Mouse (Mus musculus) midbrain, embryonic 16.5 days (tissue): ENCODE data around the gene Zc3hav1. TPM values are rescaled to one million over a fixed set of nuclear protein-coding genes. Genes with fewer than 3 reads are reported as not detected.
A peak's percentile ranks its signal among the peaks of the same experiment; 100 is the strongest.

ENCODE experiments used
- ATAC-seq: fragments of 200-750 bp; cut with Nextera tagmentation; 2 replicates; pipeline ENCODE4 v1.8.0; 2017; ENCODE audit warnings: moderate TSS enrichment
- H3K27ac ChIP-seq: fragments of 300-500 bp; sonication (generic); 2 replicates; pipeline ENCODE4 v1.5.1; 2014; ENCODE audit warnings: mild to moderate bottlenecking, low read length, mixed read lengths
- H3K27me3 ChIP-seq: fragments of 300-500 bp; sonication (generic); 2 replicates; pipeline ENCODE4 v1.6.1; 2014; ENCODE audit warnings: low read depth, low read length, mixed read lengths; ENCODE audit not compliant: control insufficient read depth, insufficient read depth
- H3K36me3 ChIP-seq: fragments of 300-500 bp; sonication (generic); 2 replicates; pipeline ENCODE4 v1.6.1; 2014; ENCODE audit warnings: mild to moderate bottlenecking, low read length, moderate library complexity, mixed read lengths; ENCODE audit not compliant: control insufficient read depth, insufficient read depth
- H3K4me1 ChIP-seq: fragments of 300-500 bp; sonication (generic); 2 replicates; pipeline ENCODE4 v1.6.1; 2014; ENCODE audit warnings: mild to moderate bottlenecking, low read length, mixed read lengths; ENCODE audit not compliant: control insufficient read depth, insufficient read depth
- H3K4me2 ChIP-seq: fragments of 300-500 bp; sonication (generic); 2 replicates; pipeline ENCODE4 v1.6.1; 2014; ENCODE audit warnings: mild to moderate bottlenecking, low read length, mixed read lengths
- H3K4me3 ChIP-seq: fragments of 300-500 bp; sonication (generic); 2 replicates; pipeline ENCODE4 v1.5.1; 2014; ENCODE audit warnings: low read depth, mild to moderate bottlenecking, low read length, moderate library complexity, mixed read lengths
- H3K9ac ChIP-seq: fragments of 300-500 bp; sonication (generic); 2 replicates; pipeline ENCODE4 v1.6.1; 2014; ENCODE audit warnings: low read depth, low read length, mixed read lengths
- H3K9me3 ChIP-seq: fragments of 300-500 bp; sonication (generic); replicated peaks from 2 replicates; pipeline ENCODE4 v1.6.1; 2014; ENCODE audit warnings: mild to moderate bottlenecking, low read length, mixed read lengths; ENCODE audit not compliant: control insufficient read depth, poor library complexity, severe bottlenecking
- WGBS: fragments of 180-500 bp; shearing (Covaris S2); extraction: QIAGEN DNeasy Blood & Tissue Kit; methylation state at CpG from one replicate; pipeline ENCODE4 v1.1.7; 2014; 5-methylcytosine and 5-hydroxymethylcytosine counted together
- polyA plus RNA-seq: library from polyadenylated mRNA; unstranded; fragments of >200 nt; fragmentation: Nextera tagmentation; extraction: Ambion mirVana; gene quantifications from 2 replicates; pipeline ENCODE4 v1.2.1, GENCODE M21; 2015

Gene Zc3hav1
- 1.0 and 1.1 TPM in 2 replicates for polyA plus RNA-seq

GRCm38 (mm10) chr6:38353811-38354722 is at the start of gene Zc3hav1:
TSS of gene Zc3hav1 (minus strand) at chr6:38354603.
- H3K9ac ChIP-seq: peak within 1 kb of the TSS; percentile 41; the same call in 1 of the 2 replicates
- H3K4me1 ChIP-seq: peaks cover 15% of the 10 kb centered on the region
- H3K4me2 ChIP-seq: peak within 1 kb of the TSS; percentile 73
- H3K9me3 ChIP-seq: no peaks in the 10 kb centered on the region
- H3K27ac ChIP-seq: no peak within 1 kb of the TSS
- H3K27me3 ChIP-seq: peaks cover 42% of the 10 kb centered on the region
- under 1% methylated on average over 87 of the region's 87 CpGs for WGBS
- H3K36me3 ChIP-seq: no peaks in the 10 kb centered on the region
- ATAC-seq: peak; percentile 66; the same call in 1 of the 2 replicates
- peak within 1 kb of the TSS; percentile 46 for H3K4me3 ChIP-seq

GRCm38 (mm10) chr6:38389671-38390070 is 35.3 kb upstream of the Zc3hav1 start:
- Histone ChIP-seq H3K4me3 (no peak overlapping the region), H3K36me3 (peaks cover 3% of the 10 kb centered on the region), H3K4me1 (no peaks in the 10 kb centered on the region), H3K9me3 (no peaks in the 10 kb centered on the region), H3K27ac (no peak overlapping the region), H3K4me2 (no peak overlapping the region), H3K27me3 (no peaks in the 10 kb centered on the region), H3K9ac (no peak overlapping the region)
- 78% methylated on average over 3 of the region's 3 CpGs for WGBS
- ATAC-seq: no peak

GRCm38 (mm10) chr6:38381129-38381771 is 26.8 kb upstream of the Zc3hav1 start, which contains the start of gene Ttc26:
TSS of gene Ttc26 (plus strand) at chr6:38381469.
- peak; percentile 95 for ATAC-seq
- Histone ChIP-seq H3K9me3 (no peaks in the 10 kb centered on the region), H3K4me2 (peak within 1 kb of the TSS; percentile 51), H3K36me3 (peaks cover 3% of the 10 kb centered on the region; the same call in 1 of the 2 replicates), H3K4me3 (peak within 1 kb of the TSS; percentile 50), H3K4me1 (peaks cover 8% of the 10 kb centered on the region), H3K27ac (peak within 1 kb of the TSS; percentile 72), H3K9ac (peak within 1 kb of the TSS; percentile 57), H3K27me3 (no peaks in the 10 kb centered on the region)
- under 1% methylated on average over 26 of the region's 26 CpGs for WGBS

GRCm38 (mm10) chr6:38380764-38381128 is 26.3 kb upstream of the Zc3hav1 start:
- ATAC-seq: peak; percentile 50; the same call in 1 of the 2 replicates
- Histone ChIP-seq H3K27ac (peak overlapping the region; percentile 72), H3K27me3 (no peaks in the 10 kb centered on the region), H3K36me3 (no peaks in the 10 kb centered on the region), H3K4me2 (peak overlapping the region; percentile 51), H3K4me1 (peaks cover 8% of the 10 kb centered on the region), H3K9me3 (no peaks in the 10 kb centered on the region), H3K4me3 (peak overlapping the region; percentile 50), H3K9ac (peak overlapping the region; percentile 57)
- WGBS: 2% methylated on average over 4 of the region's 4 CpGs

- no peak overlapping the region for H3K4me3 ChIP-seq
- no peak overlapping the region for H3K27ac ChIP-seq
- H3K4me1 ChIP-seq: no peaks in the 10 kb centered on the region
- no peak overlapping the region for H3K4me2 ChIP-seq
- no peaks in the 10 kb centered on the region for H3K36me3 ChIP-seq
- H3K27me3 ChIP-seq: no peaks in the 10 kb centered on the region
- no peak overlapping the region for H3K9ac ChIP-seq
- no peak for ATAC-seq
- no peaks in the 10 kb centered on the region for H3K9me3 ChIP-seq
- 74% methylated on average over 1 of the region's 1 CpGs for WGBS
These were observed 19.9 kb upstream of the Zc3hav1 start for GRCm38 (mm10) chr6:38374271-38374670.

- WGBS: 82% methylated on average over 3 of the region's 3 CpGs
- Histone ChIP-seq H3K4me3 (no peak overlapping the region), H3K27ac (no peak overlapping the region), H3K27me3 (no peaks in the 10 kb centered on the region), H3K4me1 (no peaks in the 10 kb centered on the region), H3K9ac (no peak overlapping the region), H3K9me3 (no peaks in the 10 kb centered on the region), H3K4me2 (no peak overlapping the region), H3K36me3 (no peaks in the 10 kb centered on the region)
- no peak for ATAC-seq
These were observed 15.5 kb upstream of the Zc3hav1 start for GRCm38 (mm10) chr6:38369945-38370344.

- Histone ChIP-seq H3K27ac (no peak overlapping the region), H3K4me3 (no peak overlapping the region), H3K4me1 (no peaks in the 10 kb centered on the region), H3K9me3 (no peaks in the 10 kb centered on the region), H3K4me2 (no peak overlapping the region), H3K36me3 (no peaks in the 10 kb centered on the region), H3K27me3 (no peaks in the 10 kb centered on the region), H3K9ac (no peak overlapping the region)
- no peak for ATAC-seq
These were observed 9.7 kb upstream of the Zc3hav1 start for GRCm38 (mm10) chr6:38364121-38364520.

GRCm38 (mm10) chr6:38363370-38363769 is 9.0 kb upstream of the Zc3hav1 start:
- Histone ChIP-seq H3K4me1 (no peaks in the 10 kb centered on the region), H3K9ac (no peak overlapping the region), H3K4me2 (no peak overlapping the region), H3K27me3 (no peaks in the 10 kb centered on the region), H3K9me3 (no peaks in the 10 kb centered on the region), H3K27ac (no peak overlapping the region), H3K4me3 (no peak overlapping the region), H3K36me3 (no peaks in the 10 kb centered on the region)
- ATAC-seq: no peak
- WGBS: 58% methylated on average over 4 of the region's 4 CpGs

- Histone ChIP-seq H3K9ac (no peak overlapping the region), H3K4me2 (no peak overlapping the region), H3K4me1 (no peaks in the 10 kb centered on the region), H3K27ac (no peak overlapping the region), H3K27me3 (no peaks in the 10 kb centered on the region; the same call in 1 of the 2 replicates), H3K9me3 (no peaks in the 10 kb centered on the region), H3K4me3 (no peak overlapping the region), H3K36me3 (no peaks in the 10 kb centered on the region)
- 67% methylated on average over 1 of the region's 1 CpGs for WGBS
- no peak for ATAC-seq
These were observed 7.5 kb upstream of the Zc3hav1 start for GRCm38 (mm10) chr6:38361937-38362336.
